In the genomic region with DNA sequence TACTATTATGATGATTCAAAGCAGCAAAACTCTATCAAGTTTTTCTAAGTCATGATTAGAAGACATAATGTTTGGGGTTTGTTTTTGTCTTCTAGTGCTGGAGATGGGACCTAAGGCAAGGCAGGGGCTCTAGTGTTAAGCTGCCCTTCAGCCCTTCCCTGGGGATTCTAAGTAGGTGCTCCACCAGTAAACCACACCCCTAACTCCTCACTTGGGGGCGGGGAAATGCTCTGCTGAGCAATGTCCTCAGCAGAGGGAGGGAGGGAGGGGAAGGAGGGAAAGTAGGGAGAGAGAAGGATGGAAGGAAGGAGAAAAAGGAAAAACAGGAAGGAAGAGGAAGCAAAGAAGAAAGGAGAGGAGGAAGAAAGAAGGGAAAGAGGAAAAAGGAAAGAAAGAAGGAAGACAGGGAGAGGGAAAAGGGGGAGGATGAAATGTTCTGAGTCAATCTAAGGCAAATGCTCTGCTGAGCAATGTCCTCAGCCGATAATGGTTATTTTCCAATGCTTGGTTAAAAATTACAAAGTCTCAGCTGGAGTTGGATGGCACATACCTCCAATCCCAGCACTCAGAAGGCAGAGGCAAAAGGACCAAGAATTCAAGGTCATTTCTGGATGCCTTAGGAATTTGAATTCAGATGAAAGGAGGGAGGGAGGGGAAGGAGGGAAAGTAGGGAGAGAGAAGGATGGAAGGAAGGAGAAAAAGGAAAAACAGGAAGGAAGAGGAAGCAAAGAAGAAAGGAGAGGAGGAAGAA, we compare ENCODE assay signal across 6 mouse cellular contexts.
A peak's percentile ranks its signal among the peaks of the same experiment; 100 is the strongest.
DNase-seq lines count a peak whose midpoint lies in the region; ATAC-seq and TF ChIP-seq lines count a peak whose summit lies in the region.
"Not testable (repeated sequence)": the region's sequence is repeated elsewhere in the genome, so short reads cannot be mapped to it uniquely, and the experiment has no call there.

No protein-coding gene starts in this region.

- H3K4me3 ChIP-seq in ES-E14 (ENCODE audit: insufficient read depth in 1 of 2, low read depth in 1 of 2, low read length in 2 of 2, poor library complexity in 1 of 2, severe bottlenecking in 1 of 2); heart, embryonic 13.5 days; kidney, embryonic 15.5 days (replicated peaks); lung, embryonic 14.5 days (ENCODE audit: low read depth, low read length): not testable (repeated sequence)

- H3K27ac ChIP-seq in ES-E14 (ENCODE audit: insufficient read depth, low read depth, low read length, poor library complexity, severe bottlenecking); lung, embryonic 14.5 days (ENCODE audit: low read depth): not testable (repeated sequence)
- H3K27ac ChIP-seq in heart, embryonic 13.5 days (replicated peaks): 0 out of 2 replicates have a peak overlapping the region, but pooled peaks have one; percentile 95
- H3K27ac ChIP-seq in kidney, embryonic 15.5 days: 0 out of 2 replicates have a peak overlapping the region, but pooled peaks have one; percentile 43

- not testable (repeated sequence) for H3K9me3 ChIP-seq in ES-E14 (ENCODE audit: control insufficient read depth, insufficient read depth, low read depth, low read length); heart, embryonic 13.5 days; kidney, embryonic 15.5 days (replicated peaks); lung, embryonic 14.5 days (ENCODE audit: low read depth, low read length)

- WGBS in heart, embryonic 13.5 days: 46% methylated on average over 2 of the region's 2 CpGs
- 48% methylated on average over 2 of the region's 2 CpGs for WGBS in kidney, embryonic 15.5 days
- 41% methylated on average over 2 of the region's 2 CpGs for WGBS in lung, embryonic 14.5 days

- H3K36me3 ChIP-seq in ES-E14 (ENCODE audit: control insufficient read depth, insufficient read depth, low read length, poor library complexity, severe bottlenecking); heart, embryonic 13.5 days; kidney, embryonic 15.5 days; lung, embryonic 14.5 days (ENCODE audit: insufficient read depth): not testable (repeated sequence)

- H3K27me3 ChIP-seq in heart, embryonic 13.5 days (replicated peaks); kidney, embryonic 15.5 days; lung, embryonic 14.5 days (ENCODE audit: insufficient read depth, low read length): not testable (repeated sequence)

- not testable (repeated sequence) for TF ChIP-seq CTCF in lung, embryonic 14.5 days (IDR thresholded peaks at IDR 0.05; ENCODE audit: low read depth)

- not testable (repeated sequence) for H3K9ac ChIP-seq in ES-E14 (ENCODE audit: insufficient read depth, low read depth, low read length, poor library complexity, severe bottlenecking); heart, embryonic 13.5 days; kidney, embryonic 15.5 days; lung, embryonic 14.5 days

- H3K4me1 ChIP-seq in ES-E14 (ENCODE audit: control insufficient read depth in 2 of 2, insufficient read depth in 2 of 2, low read length in 2 of 2, poor library complexity in 1 of 2): not testable (repeated sequence)
- peaks cover 97% of the 10 kb centered on the region for H3K4me1 ChIP-seq in heart, embryonic 13.5 days
- peaks cover 74% of the 10 kb centered on the region for H3K4me1 ChIP-seq in kidney, embryonic 15.5 days
- H3K4me1 ChIP-seq in lung, embryonic 14.5 days (ENCODE audit: insufficient read depth): peaks cover 28% of the 10 kb centered on the region

- ATAC-seq in heart, embryonic 13.5 days (ENCODE audit: extremely low read depth, insufficient number of reproducible peaks, low FRiP score, low TSS enrichment); lung, embryonic 14.5 days (ENCODE audit: insufficient read depth): not testable (repeated sequence)
- peak; percentile 74 for ATAC-seq in kidney, embryonic 15.5 days (replicated peaks; ENCODE audit: low FRiP score)

- H3K4me2 ChIP-seq in heart, embryonic 13.5 days; kidney, embryonic 15.5 days; lung, embryonic 14.5 days: not testable (repeated sequence)

- DNase-seq in ES-E14 (ENCODE audit: low read depth, low spot score): peak; percentile 21
- DNase-seq in kidney, adult 18-20 months: peak; percentile 45
- DNase-seq in kidney, postnatal 25 days: peak; percentile 72 to 86
- DNase-seq in lung, embryonic 14.5 days: peak; percentile 50

- in situ Hi-C loops in ES-E14 (cut with MboI; ENCODE audit: low sequenced_read_pairs in 2 of 2, unreplicated experiment in 2 of 2): not testable (repeated sequence)

Comparison
In these comparisons a context has a peak if more than half of its experiments do, and no peak if none do; other contexts are left out.
1. DNase-seq: peak in every context shown above with its lines; median percentile 79 in kidney, postnatal 25 days; 50 in lung, embryonic 14.5 days; 45 in kidney, adult 18-20 months; 21 in ES-E14.